Mouse (Mus musculus) gastrocnemius, postnatal 4 days (tissue): Measurements from ENCODE around the gene Stoml3. TPM values are rescaled to one million over a fixed set of nuclear protein-coding genes. Genes with fewer than 3 reads are reported as not detected.
A peak's percentile ranks its signal among the peaks of the same experiment; 100 is the strongest.

Experiments
- DNase-seq, 2 experiments: peaks; one replicate each; pipeline ENCODE4 v3.0.0; 2021 to 2022; ENCODE audit warnings: low spot score in 2 of 2, mixed read lengths in 2 of 2
- total RNA-seq, 2 experiments: library from RNA; stranded (reverse); gene quantifications; 2 replicates each; pipeline ENCODE4 v1.2.3; 2021

Stoml3 gene
- total RNA-seq, 2 experiments from 2014 or later: not detected

GRCm38 (mm10) chr3:53477468-53477867 is 11.0 kb upstream of the Stoml3 start:
- peak; percentile 44 to 57 for DNase-seq

GRCm38 (mm10) chr3:53478419-53479046 is 9.9 kb upstream of the Stoml3 start:
- DNase-seq: no peak

- DNase-seq: no peak
Measured at GRCm38 (mm10) chr3:53483414-53484059, 4.9 kb upstream of the Stoml3 start.

- DNase-seq: no peak
Measured at GRCm38 (mm10) chr3:53486561-53486960, 1.9 kb upstream of the Stoml3 start.

- DNase-seq: no peak
Measured at GRCm38 (mm10) chr3:53486996-53487576, 1.4 kb upstream of the Stoml3 start.

- DNase-seq: no peak
Measured at GRCm38 (mm10) chr3:53498351-53498905, 10.0 kb downstream of the Stoml3 start.

- no peak for DNase-seq
Measured at GRCm38 (mm10) chr3:53502428-53502827, 14.0 kb downstream of the Stoml3 start.

GRCm38 (mm10) chr3:53513096-53513495 is 24.6 kb downstream of the Stoml3 start:
- DNase-seq: no peak

GRCm38 (mm10) chr3:53514221-53515065 is 26.0 kb downstream of the Stoml3 start:
- DNase-seq: no peak

GRCm38 (mm10) chr3:53522794-53523193 is 34.3 kb downstream of the Stoml3 start:
- no peak for DNase-seq

- DNase-seq: peak; percentile 66 to 78
Measured at GRCm38 (mm10) chr3:53525737-53526136, 37.3 kb downstream of the Stoml3 start.

- DNase-seq: no peak
Measured at GRCm38 (mm10) chr3:53530305-53530704, 41.9 kb downstream of the Stoml3 start.

GRCm38 (mm10) chr3:53532091-53532490 is 43.6 kb downstream of the Stoml3 start:
- no peak for DNase-seq

GRCm38 (mm10) chr3:53552691-53553090 is 64.2 kb downstream of the Stoml3 start:
- no peak for DNase-seq

GRCm38 (mm10) chr3:53555031-53555952 is 66.8 kb downstream of the Stoml3 start:
- DNase-seq: no peak

GRCm38 (mm10) chr3:53557388-53558214 is 69.1 kb downstream of the Stoml3 start:
- DNase-seq: no peak
